Mouse (Mus musculus) bone marrow macrophage, adult 2 months (primary cell): Measurements from ENCODE around the gene Arl6ip5.

Source experiments
- CTCF ChIP-seq: IDR thresholded peaks from 2 replicates; pipeline ENCODE4 v1.5.1; 2012; ENCODE audit warnings: low read depth, mild to moderate bottlenecking, low read length, moderate library complexity
- POLR2A ChIP-seq: IDR thresholded peaks from 2 replicates; pipeline ENCODE4 v1.6.1; 2012; ENCODE audit warnings: mild to moderate bottlenecking, low read depth, low read length, borderline replicate concordance

GRCm38 (mm10) chr6:97222321-97222720 lies 11.8 kb downstream of the Arl6ip5 start:
- no peak for TF ChIP-seq POLR2A
- TF ChIP-seq CTCF, result no peak
